Mouse (Mus musculus) hindbrain, embryonic 12.5 days (tissue): ENCODE results near the gene Wdr66. TPM values are rescaled to one million over a fixed set of nuclear protein-coding genes. Genes with fewer than 3 reads are reported as not detected.

ENCODE experiments used
- ATAC-seq: fragments of 200-750 bp; cut with Nextera tagmentation; 2 replicates; pipeline ENCODE4 v1.8.0; 2017; ENCODE audit warnings: moderate TSS enrichment; ENCODE audit not compliant: low FRiP score
- H3K27ac ChIP-seq: fragments of 300-500 bp; sonication (generic); 2 replicates; pipeline ENCODE4 v1.5.1; 2016; ENCODE audit warnings: mild to moderate bottlenecking
- H3K27me3 ChIP-seq: fragments of 300-500 bp; sonication (generic); 2 replicates; pipeline ENCODE4 v1.6.1; 2016; ENCODE audit warnings: mild to moderate bottlenecking
- H3K36me3 ChIP-seq: fragments of 300-500 bp; sonication (generic); 2 replicates; pipeline ENCODE4 v1.6.1; 2016; ENCODE audit warnings: mild to moderate bottlenecking
- H3K4me1 ChIP-seq: fragments of 300-500 bp; sonication (generic); 2 replicates; pipeline ENCODE4 v1.6.1; 2016
- H3K4me2 ChIP-seq: fragments of 300-500 bp; sonication (generic); replicated peaks from 2 replicates; pipeline ENCODE4 v1.6.1; 2016; ENCODE audit warnings: mild to moderate bottlenecking
- H3K4me3 ChIP-seq: fragments of 300-500 bp; sonication (generic); 2 replicates; pipeline ENCODE4 v1.5.1; 2016; ENCODE audit warnings: mild to moderate bottlenecking
- H3K9ac ChIP-seq: fragments of 300-500 bp; sonication (generic); 2 replicates; pipeline ENCODE4 v1.6.1; 2016; ENCODE audit warnings: mild to moderate bottlenecking, moderate library complexity
- H3K9me3 ChIP-seq: fragments of 300-500 bp; sonication (generic); replicated peaks from 2 replicates; pipeline ENCODE4 v1.6.1; 2016; ENCODE audit warnings: mild to moderate bottlenecking
- WGBS: fragments of 180-500 bp; shearing (Covaris S2); methylation state at CpG from one replicate; pipeline ENCODE4 v1.1.7; 2016; 5-methylcytosine and 5-hydroxymethylcytosine counted together
- polyA plus RNA-seq: library from polyadenylated mRNA; unstranded; fragments of >200 nt; fragmentation: Nextera tagmentation; extraction: Ambion mirVana; gene quantifications from 2 replicates; pipeline ENCODE4 v1.2.1, GENCODE M21; 2016

Wdr66 gene
- polyA plus RNA-seq, 1 experiment from 2014 or later, result 3.7 TPM

GRCm38 (mm10) chr5:123376569-123376968, 124.7 kb downstream of the Wdr66 start:
- WGBS, result 48% methylated on average over 10 of the region's 10 CpGs
- Histone ChIP-seq H3K4me1 (0 out of 2 replicates have a peak, but pooled peaks cover 4% of the 10 kb centered on the region), H3K27ac (peak overlapping the region; percentile 48; the same call in 1 of the 2 replicates), H3K27me3 (no peaks in the 10 kb centered on the region), H3K9ac (0 out of 2 replicates have a peak overlapping the region, but pooled peaks have one; percentile 13), H3K4me3 (no peak overlapping the region), H3K36me3 (peaks cover 33% of the 10 kb centered on the region), H3K9me3 (no peaks in the 10 kb centered on the region), H3K4me2 (no peak overlapping the region)
- no peak for ATAC-seq

Other genes starting within 250 kb of the Wdr66 start
- gene Orai1, start 237.0 kb upstream of the Wdr66 start, polyA plus RNA-seq, result 13.5 and 13.6 TPM in 2 replicates
- gene Morn3, start 205.1 kb upstream of the Wdr66 start, polyA plus RNA-seq, result 0.35 and 0.73 TPM in 2 replicates
- 14.3 and 17.8 TPM in 2 replicates for gene Tmem120b, start 183.7 kb upstream of the Wdr66 start, polyA plus RNA-seq
- gene Rhof, start 119.4 kb upstream of the Wdr66 start, polyA plus RNA-seq, result 2.6 and 2.8 TPM in 2 replicates
- gene Setd1b, start 109.9 kb upstream of the Wdr66 start, polyA plus RNA-seq, result 13.8 and 14.3 TPM in 2 replicates
- 70.2 and 74.6 TPM in 2 replicates for gene Psmd9, start 82.7 kb upstream of the Wdr66 start, polyA plus RNA-seq
- not detected in 2 replicates for gene Hpd, start 69.4 kb upstream of the Wdr66 start, polyA plus RNA-seq
- 56.6 and 59.9 TPM in 2 replicates for gene Bcl7a, start 91.7 kb downstream of the Wdr66 start, polyA plus RNA-seq
- gene Mlxip, start 142.7 kb downstream of the Wdr66 start, polyA plus RNA-seq, result 20.7 and 21.6 TPM in 2 replicates
- 0.34 and 0.36 TPM in 2 replicates for gene Lrrc43, start 237.2 kb downstream of the Wdr66 start, polyA plus RNA-seq
- not detected in 2 replicates for gene Il31, start 237.4 kb downstream of the Wdr66 start, polyA plus RNA-seq